Mouse (Mus musculus) spleen, postnatal 4 days (tissue): ENCODE results near the gene Olfr412.

Experiments used
- DNase-seq, 2 experiments: peaks; one replicate each; pipeline ENCODE4 v3.0.0; 2022; ENCODE audit warnings: low spot score in 2 of 2

Olfr412 gene

DNA sequence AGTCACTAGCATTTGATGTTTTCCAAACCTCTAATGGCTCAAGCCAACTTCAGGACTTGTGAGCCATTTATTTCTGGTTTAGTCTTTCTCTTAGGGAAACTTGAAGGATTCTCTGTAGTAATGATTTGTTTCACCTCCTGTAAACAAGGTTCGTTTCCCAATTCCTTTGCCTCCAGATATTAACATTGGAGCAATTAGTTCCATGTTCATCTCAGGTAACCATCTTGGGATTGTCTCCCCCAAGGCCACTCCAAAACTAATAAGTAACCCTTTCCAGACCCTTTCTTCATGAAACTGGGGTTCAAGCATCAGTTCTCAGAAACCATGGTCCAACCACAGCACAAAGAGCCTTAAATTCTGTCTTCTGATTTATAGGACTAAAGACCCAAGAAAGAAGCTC lies at the start of gene Olfr412:
TSS of gene Olfr412 (plus strand) at position 301 of the 400 bp plus-strand sequence.
- no peak for DNase-seq

DNA sequence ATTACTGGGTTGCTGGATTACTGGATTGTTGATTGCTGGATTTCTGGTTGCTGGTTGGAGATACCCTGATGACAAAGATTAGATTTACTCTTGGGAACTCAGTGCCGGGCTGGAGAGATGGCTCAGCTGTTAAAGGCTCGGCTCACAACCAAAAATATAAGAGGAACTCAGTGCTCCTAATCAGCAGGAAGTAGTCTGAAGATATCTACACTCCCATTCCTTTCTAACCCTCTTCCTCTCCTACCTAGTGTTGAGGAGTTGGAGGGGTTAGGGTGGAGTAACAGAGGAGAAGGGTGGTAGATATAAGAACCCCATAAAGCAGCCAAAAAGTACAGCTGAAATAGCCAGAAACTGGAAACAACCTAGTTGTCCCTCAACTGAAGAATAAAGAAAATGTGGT lies 35.8 kb upstream of the Olfr412 start:
- no peak for DNase-seq

DNA sequence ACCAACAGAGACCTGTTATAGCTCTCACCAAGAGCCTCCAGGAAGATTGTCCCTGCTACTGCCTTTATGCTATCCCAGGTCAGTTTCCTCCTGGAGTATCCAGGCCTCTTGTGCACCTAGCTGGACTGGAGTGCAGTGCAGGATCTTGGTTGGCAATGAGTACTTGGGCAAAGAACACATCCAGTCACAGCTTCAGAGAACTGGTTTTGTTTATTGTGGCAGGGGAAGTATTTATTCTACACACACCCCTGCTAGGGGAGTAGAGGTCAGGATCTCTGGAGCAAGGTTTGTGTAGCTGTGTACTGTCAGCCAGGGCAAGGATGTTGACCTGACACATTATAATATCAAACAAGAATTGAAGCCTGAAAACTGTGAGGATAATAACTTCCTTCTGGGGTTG lies 33.1 kb upstream of the Olfr412 start:
- DNase-seq = no peak

GRCm38 (mm10) chr11:74337931-74338330 lies 23.9 kb upstream of the Olfr412 start, which contains the start of gene Olfr410:
TSS of gene Olfr410 (minus strand) at chr11:74338031.
- no peak for DNase-seq

DNA sequence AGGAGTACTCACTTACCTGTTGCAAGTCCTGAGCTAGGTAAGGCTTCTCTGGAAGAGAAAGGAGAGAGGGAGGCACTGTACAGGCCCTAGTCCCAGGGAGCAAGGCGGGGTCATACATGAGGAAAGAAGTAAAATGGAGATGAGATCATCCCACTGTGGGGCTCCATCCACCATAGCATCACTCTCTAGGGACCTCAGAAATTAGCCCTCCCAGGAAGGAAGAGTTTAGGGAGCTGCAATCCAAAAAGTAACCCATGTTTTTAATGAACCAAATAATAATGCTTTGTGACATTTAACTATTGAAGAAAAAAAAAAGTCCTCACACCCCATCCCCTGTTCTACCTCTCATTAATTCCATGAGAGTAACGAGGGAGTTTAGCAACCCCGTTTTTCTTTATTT lies 9.3 kb upstream of the Olfr412 start, which contains the start of gene Olfr411:
TSS of gene Olfr411 (minus strand) at position 101 of the 400 bp plus-strand sequence.
- no peak for DNase-seq

DNA sequence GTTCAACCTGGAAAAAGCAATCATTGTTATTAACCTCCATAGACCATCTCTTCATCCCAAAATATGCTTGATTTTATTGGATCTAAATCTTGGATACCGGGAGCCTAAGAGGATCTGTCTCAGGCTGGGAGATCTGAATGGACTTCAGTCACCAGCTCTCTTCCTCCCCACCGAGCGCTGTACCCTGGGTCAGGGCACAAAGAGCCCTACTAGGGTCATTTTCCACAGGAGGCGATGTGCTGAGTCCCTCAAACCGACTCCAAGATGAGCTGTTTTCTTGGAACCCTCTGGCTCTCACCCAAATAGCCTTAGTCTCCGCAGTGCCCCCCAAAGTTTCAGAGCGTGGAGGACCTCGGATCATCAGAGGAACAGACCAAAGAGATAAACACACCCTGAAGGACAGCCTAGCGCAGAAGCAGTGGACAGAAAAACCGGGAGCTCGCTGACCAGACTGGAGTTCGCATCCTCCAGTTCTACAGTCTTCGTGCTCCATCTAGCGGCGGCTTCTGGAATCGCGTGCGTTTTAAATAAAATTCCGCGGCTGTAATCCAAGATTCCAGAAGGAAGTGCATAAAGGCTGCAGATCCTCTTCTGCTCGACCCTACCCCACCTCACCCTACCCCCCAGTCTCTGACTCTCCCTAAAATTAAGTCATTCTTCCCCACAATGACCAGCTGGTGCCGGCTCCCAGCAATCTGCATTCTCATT lies 9.7 kb downstream of the Olfr412 start:
- peak; percentile 49 to 83 for DNase-seq

GRCm38 (mm10) chr11:74376847-74377246 lies 15.0 kb downstream of the Olfr412 start:
- peak in 1 of 2 experiments; percentile 31 for DNase-seq

DNA sequence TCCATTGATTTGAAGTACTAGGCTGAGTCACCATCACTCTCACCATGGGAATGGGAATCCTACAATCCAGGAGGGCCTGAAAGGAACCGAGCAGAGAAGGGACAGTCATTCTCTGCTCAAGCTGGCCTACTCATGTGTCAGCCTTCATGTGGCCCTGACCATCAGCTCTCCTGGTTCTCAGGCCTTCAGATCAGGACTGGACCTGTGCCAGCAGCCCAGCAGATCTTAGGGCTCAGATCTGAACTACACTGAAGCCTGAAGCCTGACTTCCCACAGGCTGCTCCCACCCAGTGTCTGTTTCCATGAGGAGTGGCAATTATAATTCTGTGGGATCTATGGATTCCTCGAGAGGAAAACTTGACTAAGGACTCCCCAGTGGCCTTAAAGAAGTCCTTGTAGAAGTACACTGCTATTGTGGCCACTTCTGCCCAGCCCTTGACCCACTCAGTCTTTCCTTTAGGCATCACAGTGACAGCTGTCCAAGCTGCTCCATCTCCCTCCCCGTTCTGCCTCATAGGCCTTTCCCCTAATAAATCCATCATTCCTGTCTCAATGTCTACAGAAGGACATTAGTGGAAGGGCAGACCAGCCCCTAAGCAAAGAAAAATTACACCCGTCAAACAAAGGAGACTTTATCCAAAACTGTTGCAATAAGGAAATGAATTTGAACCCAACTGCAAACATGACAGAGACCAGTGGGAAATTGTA lies 17.5 kb downstream of the Olfr412 start:
- no peak for DNase-seq

GRCm38 (mm10) chr11:74385674-74386073 lies 23.8 kb downstream of the Olfr412 start:
- DNase-seq = no peak

- no peak for DNase-seq
Measured at GRCm38 (mm10) chr11:74387203-74387602, 25.3 kb downstream of the Olfr412 start.

DNA sequence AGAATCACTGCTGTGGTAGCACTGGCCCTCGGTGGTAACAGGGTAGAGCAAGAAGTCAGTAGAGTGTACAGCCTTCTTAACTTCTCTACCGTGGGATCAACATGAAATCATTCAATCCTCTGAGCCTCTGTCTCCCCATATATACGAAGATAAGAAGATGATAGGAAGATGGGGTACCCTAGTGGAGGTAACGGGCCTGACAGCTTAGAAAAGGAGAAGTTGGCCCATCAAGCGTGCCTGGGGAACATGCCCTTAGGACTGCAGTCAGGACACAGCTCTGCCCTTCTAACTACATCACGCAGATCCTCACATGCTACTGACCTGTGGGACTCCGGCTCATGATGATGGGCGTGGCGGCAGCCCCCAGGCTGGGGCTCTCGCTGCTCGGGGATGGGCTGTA lies 30.0 kb downstream of the Olfr412 start:
- no peak for DNase-seq

DNA sequence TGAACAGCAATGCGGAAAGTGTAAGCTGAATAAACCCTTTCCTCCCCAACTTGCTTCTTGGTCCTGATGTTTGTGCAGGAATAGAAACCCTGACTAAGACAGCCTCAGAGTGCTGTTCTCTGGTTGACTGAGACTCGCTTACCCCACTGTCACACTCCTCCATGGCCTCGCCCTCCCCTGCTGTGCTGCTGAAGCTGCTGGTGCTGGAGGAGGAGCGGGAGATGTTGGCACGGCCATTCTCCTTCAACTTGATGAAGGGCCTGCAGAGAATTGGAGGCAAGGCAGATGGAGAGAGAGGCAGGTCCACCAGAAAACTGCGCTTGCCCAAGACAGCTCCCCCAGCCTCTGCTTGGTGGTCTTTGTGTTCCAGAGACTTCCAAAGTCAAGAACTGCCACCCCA lies 31.0 kb downstream of the Olfr412 start:
- DNase-seq = no peak

DNA sequence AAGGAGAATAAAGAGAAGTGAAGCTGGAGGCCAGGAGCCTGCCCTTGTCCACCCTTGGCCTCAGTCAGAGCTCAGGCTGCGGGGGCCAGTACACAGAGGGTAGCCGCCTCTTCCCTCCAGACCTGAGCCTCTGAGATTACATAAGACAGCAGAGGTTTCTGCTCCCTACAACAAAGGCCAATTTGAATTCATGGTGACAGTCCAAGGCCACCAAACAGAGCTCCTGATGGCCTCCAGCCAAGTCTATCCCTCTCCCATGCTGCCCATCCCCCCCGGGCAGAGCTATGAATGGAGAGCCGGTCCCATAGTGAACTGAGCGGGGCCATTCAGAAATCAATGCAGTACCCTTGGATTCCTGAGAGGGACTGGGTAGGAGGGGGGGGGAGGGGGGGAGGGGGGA lies 31.6 kb downstream of the Olfr412 start:
- DNase-seq = no peak

GRCm38 (mm10) chr11:74395583-74395982 lies 33.7 kb downstream of the Olfr412 start:
- no peak for DNase-seq

DNA sequence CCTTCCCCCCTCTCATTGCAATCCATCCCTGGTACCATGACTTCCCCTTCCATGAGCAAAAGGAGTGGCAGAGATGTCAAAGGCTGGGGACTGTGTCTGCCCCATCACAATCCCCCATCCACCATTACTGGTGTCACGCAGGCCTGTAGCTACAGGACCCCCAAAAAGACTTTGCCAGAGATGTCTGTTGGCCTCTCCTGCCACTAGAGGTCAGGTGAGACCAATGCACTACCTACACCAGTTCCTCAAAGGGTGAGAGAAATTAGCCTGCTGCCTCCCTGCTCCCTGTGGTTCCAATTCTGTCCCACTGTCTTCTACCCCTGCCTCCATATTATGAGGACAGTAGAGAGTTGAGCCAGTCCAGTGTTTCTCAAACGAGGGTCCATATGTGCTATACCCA lies 40.3 kb downstream of the Olfr412 start:
- no peak for DNase-seq

GRCm38 (mm10) chr11:74404216-74404615 lies 42.3 kb downstream of the Olfr412 start:
- no peak for DNase-seq

- DNase-seq = no peak
Measured at GRCm38 (mm10) chr11:74405201-74405600, 43.3 kb downstream of the Olfr412 start.

- DNase-seq = peak; percentile 36 to 72
Measured at GRCm38 (mm10) chr11:74408587-74409446, 46.9 kb downstream of the Olfr412 start.

- no peak for DNase-seq
Measured at GRCm38 (mm10) chr11:74409447-74409754, 47.5 kb downstream of the Olfr412 start.

DNA sequence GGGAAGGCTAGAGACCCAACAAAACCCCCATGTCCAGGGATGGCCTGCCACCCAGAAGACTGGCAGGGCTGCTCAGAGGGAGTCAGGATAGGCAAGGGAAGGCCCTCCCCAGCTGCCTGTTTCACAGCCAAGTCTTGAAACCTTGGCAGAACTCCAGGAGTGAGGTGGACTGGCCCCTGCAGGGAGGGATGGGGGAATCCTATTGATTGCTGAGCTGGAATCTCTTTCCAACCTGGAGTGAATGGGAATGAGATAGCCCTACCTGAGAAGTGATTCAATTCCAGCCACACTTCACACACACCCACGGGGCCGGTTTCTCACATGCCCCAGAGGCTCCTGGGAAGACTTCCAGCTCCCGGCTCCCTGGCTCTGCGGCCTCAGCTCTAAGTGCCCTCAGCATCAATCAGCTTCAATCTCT lies 47.9 kb downstream of the Olfr412 start:
- DNase-seq = no peak

DNA sequence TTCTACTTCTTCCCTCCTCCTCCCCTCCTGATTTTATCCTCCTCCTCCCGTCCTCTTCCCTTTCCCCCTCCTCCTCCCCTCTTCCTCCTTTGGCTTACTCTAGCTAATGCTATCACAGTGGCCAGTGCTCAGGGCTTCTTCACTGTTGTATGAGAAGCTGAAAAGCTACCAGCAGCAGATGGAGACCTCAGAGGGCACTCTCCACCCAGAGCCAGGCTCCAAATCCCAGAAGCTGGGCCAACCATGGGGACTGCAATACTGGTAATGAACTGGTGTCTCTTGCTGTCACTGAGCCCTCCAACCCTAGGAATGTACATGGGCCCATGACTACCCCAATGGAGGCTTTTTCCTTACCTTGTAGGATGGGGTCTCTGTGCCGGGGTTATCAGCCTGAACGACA lies 50.1 kb downstream of the Olfr412 start:
- no peak for DNase-seq

GRCm38 (mm10) chr11:74412462-74412861 lies 50.6 kb downstream of the Olfr412 start:
- no peak for DNase-seq
